Mouse (Mus musculus) midbrain, embryonic 12.5 days (tissue): ENCODE measurements around the gene Endod1. TPM values are rescaled to one million over a fixed set of nuclear protein-coding genes. Genes with fewer than 3 reads are reported as not detected.
A peak's percentile ranks its signal among the peaks of the same experiment; 100 is the strongest.
"Not testable (repeated sequence)": the region's sequence is repeated elsewhere in the genome, so short reads cannot be mapped to it uniquely, and the experiment has no call there.

Source experiments
- ATAC-seq: fragments of 200-750 bp; cut with Nextera tagmentation; 2 replicates; pipeline ENCODE4 v1.8.0; 2017; ENCODE audit warnings: low read depth, moderate TSS enrichment, moderate library complexity; ENCODE audit not compliant: low FRiP score
- H3K27ac ChIP-seq: fragments of 300-500 bp; sonication (generic); replicated peaks from 2 replicates; pipeline ENCODE4 v1.5.1; 2016; ENCODE audit warnings: mild to moderate bottlenecking
- H3K27me3 ChIP-seq: fragments of 300-500 bp; sonication (generic); 2 replicates; pipeline ENCODE4 v1.6.1; 2016; ENCODE audit warnings: mild to moderate bottlenecking
- H3K36me3 ChIP-seq: fragments of 300-500 bp; sonication (generic); 2 replicates; pipeline ENCODE4 v1.6.1; 2016
- H3K4me1 ChIP-seq: fragments of 300-500 bp; sonication (generic); 2 replicates; pipeline ENCODE4 v1.6.1; 2016
- H3K4me2 ChIP-seq: fragments of 300-500 bp; sonication (generic); replicated peaks from 2 replicates; pipeline ENCODE4 v1.6.1; 2016; ENCODE audit warnings: mild to moderate bottlenecking, moderate library complexity
- H3K4me3 ChIP-seq: fragments of 300-500 bp; sonication (generic); 2 replicates; pipeline ENCODE4 v1.5.1; 2016; ENCODE audit warnings: mild to moderate bottlenecking
- H3K9ac ChIP-seq: fragments of 300-500 bp; sonication (generic); replicated peaks from 2 replicates; pipeline ENCODE4 v1.6.1; 2016; ENCODE audit warnings: mild to moderate bottlenecking, moderate library complexity
- H3K9me3 ChIP-seq: fragments of 300-500 bp; sonication (generic); 2 replicates; pipeline ENCODE4 v1.6.1; 2016; ENCODE audit warnings: mild to moderate bottlenecking
- WGBS: fragments of 180-500 bp; shearing (Covaris S2); methylation state at CpG from one replicate; pipeline ENCODE4 v1.1.7; 2016; 5-methylcytosine and 5-hydroxymethylcytosine counted together
- polyA plus RNA-seq: library from polyadenylated mRNA; unstranded; fragments of >200 nt; fragmentation: Nextera tagmentation; extraction: Ambion mirVana; gene quantifications from 2 replicates; pipeline ENCODE4 v1.2.1, GENCODE M21; 2016

Gene Endod1
- polyA plus RNA-seq, 1 experiment from 2014 or later: 10.3 TPM

GRCm38 (mm10) chr9:14350787-14351186, 30.5 kb downstream of the Endod1 start:
- Histone ChIP-seq H3K9me3 (no peaks in the 10 kb centered on the region), H3K4me2 (no peak overlapping the region), H3K4me1 (peaks cover 4% of the 10 kb centered on the region), H3K27ac (no peak overlapping the region), H3K9ac (no peak overlapping the region), H3K27me3 (no peaks in the 10 kb centered on the region), H3K36me3 (no peaks in the 10 kb centered on the region), H3K4me3 (no peak overlapping the region)
- 76% methylated on average over 2 of the region's 2 CpGs for WGBS
- no peak for ATAC-seq

- H3K27ac ChIP-seq: no peak overlapping the region
- 85% methylated on average over 5 of the region's 5 CpGs for WGBS
- no peaks in the 10 kb centered on the region for H3K36me3 ChIP-seq
- no peak overlapping the region for H3K4me3 ChIP-seq
- no peak for ATAC-seq
- no peaks in the 10 kb centered on the region for H3K27me3 ChIP-seq
- no peak overlapping the region for H3K4me2 ChIP-seq
- no peaks in the 10 kb centered on the region for H3K9me3 ChIP-seq
- H3K4me1 ChIP-seq: no peaks in the 10 kb centered on the region
- H3K9ac ChIP-seq: no peak overlapping the region
These were observed 31.9 kb downstream of the Endod1 start for GRCm38 (mm10) chr9:14349380-14349779.

GRCm38 (mm10) chr9:14348416-14348815, 32.9 kb downstream of the Endod1 start:
- no peaks in the 10 kb centered on the region for H3K4me1 ChIP-seq
- no peak for ATAC-seq
- no peaks in the 10 kb centered on the region for H3K36me3 ChIP-seq
- H3K27me3 ChIP-seq: no peaks in the 10 kb centered on the region
- H3K4me2 ChIP-seq: no peak overlapping the region
- no peak overlapping the region for H3K27ac ChIP-seq
- no peaks in the 10 kb centered on the region for H3K9me3 ChIP-seq
- H3K4me3 ChIP-seq: no peak overlapping the region
- WGBS: 49% methylated on average over 4 of the region's 4 CpGs
- H3K9ac ChIP-seq: no peak overlapping the region

GRCm38 (mm10) chr9:14345866-14346265, 35.4 kb downstream of the Endod1 start:
- H3K9me3 ChIP-seq, H3K4me2 ChIP-seq, H3K27ac ChIP-seq, H3K9ac ChIP-seq, H3K27me3 ChIP-seq, ATAC-seq, H3K4me1 ChIP-seq, H3K36me3 ChIP-seq, H3K4me3 ChIP-seq: not testable (repeated sequence)
- 95% methylated on average over 4 of the region's 4 CpGs for WGBS

GRCm38 (mm10) chr9:14342041-14342668, 39.2 kb downstream of the Endod1 start:
- Histone ChIP-seq H3K4me3 (no peak overlapping the region), H3K4me1 (no peaks in the 10 kb centered on the region), H3K4me2 (no peak overlapping the region), H3K27ac (no peak overlapping the region), H3K36me3 (no peaks in the 10 kb centered on the region), H3K27me3 (no peaks in the 10 kb centered on the region), H3K9ac (no peak overlapping the region), H3K9me3 (no peaks in the 10 kb centered on the region)
- peak; percentile 81 for ATAC-seq
- 55% methylated on average over 4 of the region's 4 CpGs for WGBS

GRCm38 (mm10) chr9:14338701-14339100, 42.6 kb downstream of the Endod1 start:
- H3K4me1 ChIP-seq: no peaks in the 10 kb centered on the region
- H3K36me3 ChIP-seq: no peaks in the 10 kb centered on the region
- ATAC-seq: no peak
- no peak overlapping the region for H3K4me3 ChIP-seq
- no peaks in the 10 kb centered on the region for H3K9me3 ChIP-seq
- WGBS: 77% methylated on average over 3 of the region's 3 CpGs
- no peak overlapping the region for H3K4me2 ChIP-seq
- no peak overlapping the region for H3K9ac ChIP-seq
- no peak overlapping the region for H3K27ac ChIP-seq
- no peaks in the 10 kb centered on the region for H3K27me3 ChIP-seq

GRCm38 (mm10) chr9:14336901-14337300, 44.4 kb downstream of the Endod1 start:
- Histone ChIP-seq H3K27me3 (no peaks in the 10 kb centered on the region), H3K4me1 (no peaks in the 10 kb centered on the region), H3K4me3 (no peak overlapping the region), H3K36me3 (peaks cover 8% of the 10 kb centered on the region; the same call in 1 of the 2 replicates), H3K9ac (no peak overlapping the region), H3K4me2 (no peak overlapping the region), H3K9me3 (no peaks in the 10 kb centered on the region), H3K27ac (no peak overlapping the region)
- no peak for ATAC-seq
- 87% methylated on average over 3 of the region's 3 CpGs for WGBS

GRCm38 (mm10) chr9:14335829-14336228, 45.5 kb downstream of the Endod1 start:
- 89% methylated on average over 4 of the region's 4 CpGs for WGBS
- Histone ChIP-seq H3K9me3 (no peaks in the 10 kb centered on the region), H3K4me3 (no peak overlapping the region), H3K36me3 (peaks cover 13% of the 10 kb centered on the region), H3K27ac (no peak overlapping the region), H3K4me2 (no peak overlapping the region), H3K4me1 (no peaks in the 10 kb centered on the region), H3K27me3 (no peaks in the 10 kb centered on the region), H3K9ac (no peak overlapping the region)
- ATAC-seq: no peak

GRCm38 (mm10) chr9:14316618-14317017, 64.7 kb downstream of the Endod1 start:
- no peak for ATAC-seq
- Histone ChIP-seq H3K27me3 (no peaks in the 10 kb centered on the region), H3K4me2 (no peak overlapping the region), H3K36me3 (peaks cover 45% of the 10 kb centered on the region), H3K4me1 (no peaks in the 10 kb centered on the region), H3K27ac (no peak overlapping the region), H3K9me3 (no peaks in the 10 kb centered on the region), H3K4me3 (no peak overlapping the region), H3K9ac (no peak overlapping the region)
- WGBS: 100% methylated on average over 1 of the region's 1 CpGs

- Histone ChIP-seq H3K9me3 (no peaks in the 10 kb centered on the region), H3K9ac (no peak overlapping the region), H3K4me1 (no peaks in the 10 kb centered on the region), H3K4me2 (no peak overlapping the region), H3K36me3 (peaks cover 43% of the 10 kb centered on the region), H3K27me3 (no peaks in the 10 kb centered on the region), H3K4me3 (no peak overlapping the region), H3K27ac (no peak overlapping the region)
- no peak for ATAC-seq
- 89% methylated on average over 7 of the region's 7 CpGs for WGBS
These were observed 66.8 kb downstream of the Endod1 start for GRCm38 (mm10) chr9:14314477-14314876.

GRCm38 (mm10) chr9:14313968-14314367, 67.3 kb downstream of the Endod1 start:
- no peaks in the 10 kb centered on the region for H3K27me3 ChIP-seq
- WGBS: 87% methylated on average over 3 of the region's 3 CpGs
- no peak for ATAC-seq
- no peak overlapping the region for H3K4me3 ChIP-seq
- no peak overlapping the region for H3K4me2 ChIP-seq
- no peak overlapping the region for H3K27ac ChIP-seq
- peaks cover 44% of the 10 kb centered on the region for H3K36me3 ChIP-seq
- no peaks in the 10 kb centered on the region for H3K9me3 ChIP-seq
- no peak overlapping the region for H3K9ac ChIP-seq
- H3K4me1 ChIP-seq: no peaks in the 10 kb centered on the region

GRCm38 (mm10) chr9:14307341-14307740, 74.0 kb downstream of the Endod1 start:
- peaks cover 29% of the 10 kb centered on the region; the same call in 1 of the 2 replicates for H3K36me3 ChIP-seq
- peaks cover 18% of the 10 kb centered on the region for H3K4me1 ChIP-seq
- no peak overlapping the region for H3K9ac ChIP-seq
- no peak overlapping the region for H3K27ac ChIP-seq
- H3K4me2 ChIP-seq: no peak overlapping the region
- H3K27me3 ChIP-seq: no peaks in the 10 kb centered on the region
- 87% methylated on average over 3 of the region's 3 CpGs for WGBS
- ATAC-seq: no peak
- no peak overlapping the region for H3K4me3 ChIP-seq
- H3K9me3 ChIP-seq: no peaks in the 10 kb centered on the region
